Mouse (Mus musculus) embryonic fibroblast, embryonic 13.5 days (primary cell): ENCODE data around the gene Chmp6.

Source experiments
- CTCF ChIP-seq: IDR thresholded peaks from 2 replicates; pipeline ENCODE4 v1.5.1; 2011; ENCODE audit warnings: mild to moderate bottlenecking, control low read depth, low read length, moderate library complexity, borderline replicate concordance; ENCODE audit not compliant: insufficient read depth
- POLR2A ChIP-seq: IDR thresholded peaks from 2 replicates; pipeline ENCODE4 v1.6.1; 2011; ENCODE audit warnings: low read depth, mild to moderate bottlenecking, control low read depth, low read length, moderate library complexity

DNA sequence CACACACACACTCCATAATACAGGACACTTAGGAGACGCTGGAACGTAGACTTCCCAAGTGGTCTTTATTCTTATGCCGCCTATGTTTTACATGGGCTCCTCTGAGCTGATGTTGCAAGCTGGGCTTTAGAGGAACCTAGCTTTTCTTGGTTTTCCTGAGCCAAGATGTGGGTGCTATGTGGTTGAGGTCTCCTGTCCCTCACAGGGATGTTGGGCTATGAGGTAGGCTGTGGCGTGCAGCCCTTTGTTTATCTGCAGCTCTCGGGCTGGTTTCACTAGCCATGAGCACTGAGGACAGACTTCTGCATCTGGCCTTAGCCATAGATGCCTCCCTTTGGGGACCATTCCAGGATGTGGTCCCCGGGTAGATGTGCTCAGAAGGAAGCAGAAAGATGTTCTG is 47.4 kb downstream of the Chmp6 start:
- TF ChIP-seq CTCF (no peak), POLR2A (no peak)
